ENCODE assay signal across 18 mouse cellular contexts in genomic region chr8:124150536-124150935, GRCm38 (mm10).
A peak's percentile ranks its signal among the peaks of the same experiment; 100 is the strongest.
DNase-seq lines count a peak whose midpoint lies in the region; ATAC-seq and TF ChIP-seq lines count a peak whose summit lies in the region.
"Had no signal": no experiment of that assay in that cellular context is flagged by ENCODE, and none has a peak within 500 bp of the region (broad histone marks: within the 10 kb centered on the region; RNA-seq: fewer than 3 reads in every experiment).

No protein-coding gene starts in this region.

- no peak overlapping the region for H3K4me3 ChIP-seq in heart, adult 2 months
- no peak overlapping the region for H3K4me3 ChIP-seq in heart, embryonic 11.5 days (ENCODE audit: low read depth, low read length)
- no peak overlapping the region for H3K4me3 ChIP-seq in thymus, adult 2 months (ENCODE audit: control insufficient read depth, insufficient read depth, low read length)
- H3K4me3 ChIP-seq in bone marrow macrophage, adult 2 months (ENCODE audit: insufficient read depth, low read length): no peak overlapping the region
- H3K4me3 ChIP-seq: embryonic facial prominence, embryonic 13.5 days; limb, embryonic 13.5 days had no signal

- H3K9me3 ChIP-seq in heart, embryonic 11.5 days (replicated peaks; ENCODE audit: control insufficient read depth, low read length): no peaks in the 10 kb centered on the region
- H3K9me3 ChIP-seq: embryonic facial prominence, embryonic 13.5 days; limb, embryonic 13.5 days had no signal

- H3K36me3 ChIP-seq in heart, adult 2 months (ENCODE audit: control insufficient read depth, insufficient read depth, low read length): no peaks in the 10 kb centered on the region
- no peaks in the 10 kb centered on the region for H3K36me3 ChIP-seq in heart, embryonic 11.5 days (ENCODE audit: control insufficient read depth, insufficient read depth, low read length)
- no peaks in the 10 kb centered on the region for H3K36me3 ChIP-seq in thymus, adult 2 months (ENCODE audit: control insufficient read depth, insufficient read depth, low read length)
- H3K36me3 ChIP-seq: embryonic facial prominence, embryonic 13.5 days; limb, embryonic 13.5 days had no signal

- H3K4me1 ChIP-seq in heart, adult 2 months (ENCODE audit: control insufficient read depth, insufficient read depth, low read length): no peaks in the 10 kb centered on the region
- H3K4me1 ChIP-seq in heart, embryonic 11.5 days (ENCODE audit: control insufficient read depth, insufficient read depth, low read length): peaks cover 2% of the 10 kb centered on the region; the same call in 1 of the 2 replicates
- no peaks in the 10 kb centered on the region for H3K4me1 ChIP-seq in thymus, adult 2 months (replicated peaks; ENCODE audit: control insufficient read depth, insufficient read depth, low read length)
- peaks cover 13% of the 10 kb centered on the region for H3K4me1 ChIP-seq in bone marrow macrophage, adult 2 months (ENCODE audit: control insufficient read depth, insufficient read depth, low read length)
- H3K4me1 ChIP-seq: embryonic facial prominence, embryonic 13.5 days; limb, embryonic 13.5 days had no signal

- no peak overlapping the region for H3K9ac ChIP-seq in heart, adult 2 months (ENCODE audit: low read depth, low read length)
- no peak overlapping the region for H3K9ac ChIP-seq in heart, embryonic 11.5 days (ENCODE audit: low read depth, low read length)
- H3K9ac ChIP-seq: embryonic facial prominence, embryonic 13.5 days; limb, embryonic 13.5 days had no signal

- H3K4me2 ChIP-seq in heart, embryonic 11.5 days: no peak overlapping the region
- H3K4me2 ChIP-seq: embryonic facial prominence, embryonic 13.5 days; limb, embryonic 13.5 days had no signal

- H3K27me3 ChIP-seq in heart, adult 2 months (ENCODE audit: control insufficient read depth, insufficient read depth, low read length): no peaks in the 10 kb centered on the region
- H3K27me3 ChIP-seq in heart, embryonic 11.5 days (ENCODE audit: control insufficient read depth, insufficient read depth, low read length): no peaks in the 10 kb centered on the region
- H3K27me3 ChIP-seq in thymus, adult 2 months (ENCODE audit: control insufficient read depth, insufficient read depth, low read length): no peaks in the 10 kb centered on the region
- H3K27me3 ChIP-seq: embryonic facial prominence, embryonic 13.5 days; limb, embryonic 13.5 days; Patski had no signal

- no peak overlapping the region for H3K27ac ChIP-seq in heart, adult 2 months
- no peak overlapping the region for H3K27ac ChIP-seq in heart, embryonic 11.5 days (ENCODE audit: low read depth, low read length)
- H3K27ac ChIP-seq in thymus, adult 2 months (ENCODE audit: control insufficient read depth, insufficient read depth, low read length): no peak overlapping the region
- peak overlapping the region; percentile 56; the same call in 1 of the 2 replicates for H3K27ac ChIP-seq in bone marrow macrophage, adult 2 months (ENCODE audit: insufficient read depth, low read depth, low read length)
- H3K27ac ChIP-seq: embryonic facial prominence, embryonic 13.5 days; limb, embryonic 13.5 days had no signal

- TF ChIP-seq POLR2A in heart, adult 2 months (IDR thresholded peaks at IDR 0.05; ENCODE audit: insufficient read depth, low read depth, low read length): no peak
- no peak for TF ChIP-seq POLR2A in thymus, adult 2 months (IDR thresholded peaks at IDR 0.05; ENCODE audit: control insufficient read depth, extremely low read depth, insufficient read depth, low read length, poor library complexity)
- TF ChIP-seq POLR2A in bone marrow macrophage, adult 2 months (IDR thresholded peaks at IDR 0.05; ENCODE audit: borderline replicate concordance, low read depth, low read length): no peak

- TF ChIP-seq EP300 in heart, adult 2 months (IDR thresholded peaks at IDR 0.05; ENCODE audit: insufficient read depth, low read depth, low read length): no peak

- WGBS in heart, adult 2 months: 66% methylated on average over 5 of the region's 5 CpGs
- 72% methylated on average over 5 of the region's 5 CpGs for whole genome bisulfite sequencing in heart, embryonic 11.5 days (ENCODE audit: insufficient replicate concordance)
- 77% methylated on average over 5 of the region's 5 CpGs for whole genome bisulfite sequencing in thymus, adult 2 months

- intact Hi-C loops in heart, adult 2 months (cut with DNase I): no loop called here
- intact Hi-C loops in left cerebral cortex, postnatal 36 days (cut with DNase I): no loop called here

- DNase-seq in heart, adult 2 months: no peak
- peak; percentile 28 for DNase-seq in thymus, adult 2 months
- no peak for DNase-seq in thymus, adult 18-20 months
- peak; percentile 22 to 28 for DNase-seq in thymus, postnatal 36 days
- DNase-seq in left cerebral cortex, postnatal 36 days (ENCODE audit: low spot score in 2 of 2): no peak
- DNase-seq: adrenal gland, postnatal 10 days; heart, postnatal 36 days; kidney, postnatal 25 days; layer of hippocampus, postnatal 36 days; midbrain, embryonic 14.5 days; right cerebral cortex, postnatal 4 days had no signal

- 0 out of 2 replicates have a peak, but pooled peaks have one; percentile 8 for TF ChIP-seq CTCF in heart, adult 2 months (IDR thresholded peaks at IDR 0.05)
- TF ChIP-seq CTCF in thymus, adult 2 months (IDR thresholded peaks at IDR 0.05; ENCODE audit: borderline replicate concordance, control insufficient read depth, extremely low read depth, insufficient read depth, low read length, poor library complexity): no peak
- no peak for TF ChIP-seq CTCF in bone marrow macrophage, adult 2 months (IDR thresholded peaks at IDR 0.05; ENCODE audit: low read depth, low read length)

- no peak for ATAC-seq in heart, embryonic 11.5 days (replicated peaks; ENCODE audit: insufficient number of reproducible peaks, low FRiP score, low TSS enrichment)
- ATAC-seq in megakaryocyte progenitor cell, adult 5-6 weeks (replicated peaks; ENCODE audit: poor library complexity): no peak
- ATAC-seq: forebrain, embryonic 14.5 days had no signal

- no peaks in the 10 kb centered on the region for H3K79me2 ChIP-seq in heart, adult 2 months (replicated peaks; ENCODE audit: control insufficient read depth, insufficient read depth, low read length)

Comparison
In these comparisons a context has a peak if more than half of its experiments do, and no peak if none do; other contexts are left out.
1. DNase-seq: peak in thymus, adult 2 months (single experiment) and thymus, postnatal 36 days (2 of 2); none in heart, adult 2 months (0 of 2), thymus, adult 18-20 months (0 of 2) and left cerebral cortex, postnatal 36 days (0 of 2).